Mouse (Mus musculus) olfactory bulb, adult 2 months (tissue): ENCODE measurements around the gene Iqck.

ENCODE experiments used
- CTCF ChIP-seq: fragments of 200-500 bp; IDR thresholded peaks from 2 replicates; pipeline ENCODE4 v1.5.1; 2012; ENCODE audit warnings: low read depth, mild to moderate bottlenecking, low read length, moderate library complexity; ENCODE audit not compliant: insufficient read depth
- POLR2A ChIP-seq: fragments of 200-500 bp; IDR thresholded peaks from 2 replicates; pipeline ENCODE4 v1.6.1; 2012; ENCODE audit warnings: mild to moderate bottlenecking, low read depth, low read length, moderate library complexity; ENCODE audit not compliant: insufficient read depth

DNA sequence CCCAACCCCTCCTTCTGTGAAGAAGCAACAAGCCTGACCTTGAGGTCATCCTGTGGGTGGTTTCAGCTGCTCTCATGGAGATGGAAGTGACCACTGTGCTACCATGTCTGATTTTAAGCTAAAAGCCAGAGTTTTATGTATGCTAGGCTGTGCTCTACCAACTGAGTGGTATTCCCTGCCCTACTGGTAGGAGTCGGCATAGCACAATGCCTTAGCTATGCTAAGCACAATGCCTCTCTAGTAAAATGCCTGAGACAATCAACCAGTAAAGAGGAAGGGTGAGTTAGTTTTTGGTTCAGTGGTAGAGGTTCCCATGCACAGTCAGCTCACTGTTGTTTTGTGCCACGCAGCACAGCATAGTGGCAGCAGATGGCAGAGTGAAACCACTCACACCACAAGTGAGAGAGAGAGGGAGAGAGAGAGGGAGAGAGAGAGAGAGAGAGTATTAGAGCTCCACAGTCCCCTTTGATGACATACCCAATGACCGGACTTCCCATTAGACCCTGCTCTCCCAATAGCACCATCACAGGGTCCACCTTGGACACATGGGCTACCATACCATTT, 24.0 kb downstream of the Iqck start:
- TF ChIP-seq POLR2A (no peak), CTCF (no peak)
